ENCODE assay signal across 26 mouse cellular contexts in the genomic region with DNA sequence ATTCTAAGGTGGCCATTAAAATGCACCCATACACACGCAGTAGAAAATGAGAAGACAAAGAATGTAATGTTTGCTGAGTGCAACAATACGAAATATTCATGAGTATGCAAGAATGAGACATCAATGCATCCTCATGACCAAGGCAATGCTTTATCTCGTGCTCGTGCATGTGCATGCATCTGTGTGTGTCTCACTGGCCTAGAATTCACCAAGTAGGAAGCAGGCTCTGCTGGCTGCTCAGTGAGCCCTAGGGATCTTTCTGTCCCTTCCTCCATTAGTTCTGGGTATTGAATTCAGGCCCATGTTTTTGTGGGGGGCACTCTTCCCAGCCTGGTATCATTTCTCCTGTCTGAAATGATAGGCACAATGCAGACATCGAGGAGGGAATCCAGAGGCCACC.
"Had no signal": no experiment of that assay in that cellular context is flagged by ENCODE, and none has a peak within 500 bp of the region (broad histone marks: within the 10 kb centered on the region; RNA-seq: fewer than 3 reads in every experiment).

No protein-coding gene starts in this region.

- ATAC-seq: hindbrain, embryonic 16.5 days; intestine, embryonic 16.5 days; liver, postnatal 0 days had no signal

- H3K4me1 ChIP-seq: heart, embryonic 13.5 days; heart, embryonic 15.5 days; kidney, embryonic 15.5 days; limb, embryonic 12.5 days; liver, embryonic 13.5 days; liver, embryonic 15.5 days had no signal

- H3K4me2 ChIP-seq: heart, embryonic 11.5 days; heart, embryonic 13.5 days; heart, embryonic 15.5 days; kidney, embryonic 15.5 days; limb, embryonic 12.5 days; liver, embryonic 11.5 days; liver, embryonic 13.5 days; liver, embryonic 15.5 days had no signal

- H3K4me3 ChIP-seq: heart, adult 2 months; heart, embryonic 13.5 days; heart, embryonic 15.5 days; kidney, embryonic 15.5 days; limb, embryonic 12.5 days; liver, embryonic 13.5 days; liver, embryonic 15.5 days had no signal

- H3K9me3 ChIP-seq: heart, embryonic 13.5 days; heart, embryonic 15.5 days; kidney, embryonic 15.5 days; limb, embryonic 12.5 days; liver, embryonic 13.5 days; liver, embryonic 15.5 days had no signal

- H3K36me3 ChIP-seq: heart, embryonic 13.5 days; heart, embryonic 15.5 days; kidney, embryonic 15.5 days; limb, embryonic 12.5 days; liver, embryonic 13.5 days; liver, embryonic 15.5 days had no signal

- H3K9ac ChIP-seq: heart, embryonic 13.5 days; heart, embryonic 15.5 days; kidney, embryonic 15.5 days; limb, embryonic 12.5 days; liver, embryonic 13.5 days; liver, embryonic 15.5 days; liver, postnatal 0 days had no signal

- DNase-seq: gastrocnemius, postnatal 14 days; gastrocnemius, postnatal 36 days; heart, adult 11 months; heart, adult 2 months; heart, postnatal 14 days; heart, postnatal 36 days; kidney, adult 11 months; kidney, adult 2 months; kidney, adult 9 months; kidney, postnatal 14 days; kidney, postnatal 36 days; layer of hippocampus, postnatal 36 days; left cerebral cortex, postnatal 4 days; liver; liver, embryonic 13.5 days; liver, postnatal 0 days had no signal

- H3K27ac ChIP-seq: heart, adult 2 months; heart, embryonic 13.5 days; heart, embryonic 15.5 days; kidney, embryonic 15.5 days; kidney, postnatal 0 days; limb, embryonic 12.5 days; liver, embryonic 13.5 days; liver, embryonic 15.5 days had no signal

- H3K27me3 ChIP-seq: heart, embryonic 13.5 days; heart, embryonic 15.5 days; kidney, embryonic 15.5 days; limb, embryonic 12.5 days; liver, embryonic 13.5 days; liver, embryonic 15.5 days had no signal
